Mouse (Mus musculus): ENCODE data around the gene Coil. TPM values are rescaled to one million over a fixed set of nuclear protein-coding genes. Genes with fewer than 3 reads are reported as not detected.
A peak's percentile ranks its signal among the peaks of the same experiment; 100 is the strongest.

Coil gene
- polyA plus RNA-seq, 1 experiment from 2014 or later: 5.9 TPM

DNA sequence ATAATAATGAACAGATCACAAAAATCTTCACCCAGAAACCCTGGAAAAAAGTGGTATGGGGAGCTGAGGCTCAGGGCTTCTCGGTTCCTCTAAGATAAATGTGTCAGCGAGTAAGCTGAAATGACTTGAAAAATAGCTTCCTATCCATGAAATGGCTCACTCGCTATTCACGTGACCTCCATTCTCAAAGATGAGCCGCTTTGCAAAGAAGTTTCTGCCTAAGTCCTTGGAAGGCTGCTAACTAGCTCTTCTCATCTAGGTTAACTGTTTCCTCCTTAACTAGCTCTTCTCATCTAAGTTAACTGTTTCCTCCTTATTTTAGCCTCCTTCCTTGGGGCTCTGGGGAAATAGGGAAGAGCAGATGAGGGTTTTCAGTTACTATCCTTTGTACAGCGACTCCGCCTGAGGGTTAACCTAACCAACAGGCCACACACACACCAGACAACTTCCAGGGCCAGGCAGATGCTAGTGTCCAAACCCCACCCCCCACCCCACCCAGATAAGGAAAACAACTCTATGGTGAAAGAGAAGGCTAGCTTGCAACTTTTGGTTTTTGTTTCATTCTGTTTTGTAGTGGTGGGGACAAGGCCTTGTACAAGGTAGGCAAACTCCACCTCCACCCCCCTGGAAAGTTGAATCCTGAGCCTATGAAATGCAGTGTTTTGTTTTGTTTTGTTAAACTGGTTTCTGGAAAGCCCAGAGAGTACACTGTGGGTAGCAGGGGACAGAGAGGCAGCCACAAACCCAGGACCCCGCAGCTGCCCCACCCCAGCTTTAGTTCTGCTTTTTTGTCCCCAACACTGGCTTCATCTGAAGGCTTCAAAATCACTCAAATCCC lies 20.0 kb upstream of the Coil start:
- Histone ChIP-seq H3K4me1 (replicated peaks; ENCODE audit: control insufficient read depth, insufficient read depth) (no peaks in the 10 kb centered on the region), H3K27ac (replicated peaks) (peak overlapping the region; percentile 67)
- 73% methylated on average over 8 of the region's 8 CpGs for WGBS

DNA sequence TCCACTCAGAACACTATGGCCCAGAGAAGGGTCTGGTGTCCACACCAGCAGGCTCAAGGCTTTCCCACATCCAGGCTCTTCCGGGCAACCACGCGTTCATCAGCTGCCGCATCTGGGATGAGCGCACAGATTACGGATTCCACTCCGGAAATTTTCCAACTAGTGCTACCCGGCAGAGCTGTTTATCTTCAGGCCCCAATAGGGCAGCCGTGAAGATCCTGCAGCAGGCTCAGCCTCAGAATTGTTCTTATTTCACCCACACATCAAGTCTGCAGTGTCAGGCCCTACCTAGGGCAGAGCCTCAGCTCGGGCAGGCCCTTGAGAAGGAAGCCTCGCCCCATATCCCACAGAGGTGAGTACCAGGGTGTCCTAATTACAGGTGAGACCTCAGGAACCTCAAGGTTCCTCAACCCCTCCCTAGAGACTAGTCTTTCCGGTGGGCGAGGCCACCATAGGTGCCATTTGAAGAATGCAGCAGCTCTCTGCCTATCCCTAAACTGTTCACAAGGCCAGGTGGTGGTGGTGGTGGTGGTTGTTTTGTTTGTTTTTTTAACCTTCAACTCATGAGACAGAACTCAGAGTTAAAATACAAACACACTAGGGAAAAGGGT lies 19.3 kb upstream of the Coil start:
- TF ChIP-seq CTCF (IDR thresholded peaks at IDR 0.05; ENCODE audit: low read depth) (no peak), EP300 (optimal IDR thresholded peaks at IDR 0.05) (no peak)
- H3K9me3 ChIP-seq (ENCODE audit: control insufficient read depth, low read length): no peaks in the 10 kb centered on the region
- no peak overlapping the region for H3K4me3 ChIP-seq (ENCODE audit: low read depth, low read length)
- no peaks in the 10 kb centered on the region for H3K4me1 ChIP-seq (replicated peaks; ENCODE audit: control insufficient read depth, insufficient read depth)
- DNase-seq (ENCODE audit: low spot score) (no peak), ATAC-seq (ENCODE audit: low FRiP score, low TSS enrichment) (no peak)
- H3K36me3 ChIP-seq (ENCODE audit: control insufficient read depth, insufficient read depth, low read length): 0 out of 2 replicates have a peak, but pooled peaks cover 5% of the 10 kb centered on the region
- WGBS: 82% methylated on average over 13 of the region's 13 CpGs
- 0 out of 2 replicates have a peak overlapping the region, but pooled peaks have one; percentile 13 for H3K9ac ChIP-seq (ENCODE audit: low read length)
- peak overlapping the region; percentile 67 for H3K27ac ChIP-seq (replicated peaks)
- H3K27me3 ChIP-seq (ENCODE audit: control insufficient read depth, insufficient read depth, low read length): no peaks in the 10 kb centered on the region
- no peak overlapping the region for H3K4me2 ChIP-seq (replicated peaks; ENCODE audit: low read depth)

More for the DNA sequence above, 20.0 kb upstream of the Coil start:
- Histone ChIP-seq H3K9me3 (ENCODE audit: control insufficient read depth, low read length) (no peaks in the 10 kb centered on the region), H3K4me2 (replicated peaks; ENCODE audit: low read depth) (no peak overlapping the region), H3K4me3 (ENCODE audit: low read depth, low read length) (no peak overlapping the region), H3K9ac (ENCODE audit: low read length) (0 out of 2 replicates have a peak overlapping the region, but pooled peaks have one; percentile 13), H3K36me3 (ENCODE audit: control insufficient read depth, insufficient read depth, low read length) (0 out of 2 replicates have a peak, but pooled peaks cover 8% of the 10 kb centered on the region), H3K27me3 (ENCODE audit: control insufficient read depth, insufficient read depth, low read length) (no peaks in the 10 kb centered on the region)
- ATAC-seq (ENCODE audit: low FRiP score, low TSS enrichment): no peak
- DNase-seq (ENCODE audit: low spot score): no peak
- TF ChIP-seq CTCF (IDR thresholded peaks at IDR 0.05; ENCODE audit: low read depth): no peak

DNA sequence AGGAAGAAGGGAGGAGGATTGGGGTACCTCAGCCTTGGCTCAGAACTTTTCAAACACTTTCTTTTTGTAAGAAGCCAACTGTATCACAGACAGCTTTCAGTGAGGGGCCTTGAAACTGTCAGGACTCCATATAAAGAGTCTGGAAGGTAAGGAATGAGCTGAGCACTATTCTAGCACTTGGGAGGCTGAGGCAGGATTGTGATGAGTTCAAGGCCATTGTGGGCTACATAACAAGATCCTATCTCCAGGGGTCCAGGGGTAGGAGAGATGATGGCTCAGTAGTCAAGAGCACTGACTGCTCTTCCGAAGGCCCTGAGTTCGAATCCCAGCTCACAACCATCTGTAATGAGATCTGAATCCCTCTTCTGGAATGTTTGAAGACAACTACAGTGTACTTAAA lies 18.5 kb upstream of the Coil start:
- TF ChIP-seq CTCF (IDR thresholded peaks at IDR 0.05; ENCODE audit: low read depth): no peak
- no peak for TF ChIP-seq EP300 (optimal IDR thresholded peaks at IDR 0.05)
- no peak overlapping the region for H3K9ac ChIP-seq (ENCODE audit: low read length)
- no peaks in the 10 kb centered on the region for H3K9me3 ChIP-seq (ENCODE audit: control insufficient read depth, low read length)
- H3K36me3 ChIP-seq (ENCODE audit: control insufficient read depth, insufficient read depth, low read length): 0 out of 2 replicates have a peak, but pooled peaks cover 5% of the 10 kb centered on the region
- no peak overlapping the region for H3K4me3 ChIP-seq (ENCODE audit: low read depth, low read length)
- WGBS: 93% methylated on average over 2 of the region's 2 CpGs
- DNase-seq (ENCODE audit: low spot score) (no peak), ATAC-seq (ENCODE audit: low FRiP score, low TSS enrichment) (no peak)
- no peak overlapping the region for H3K4me2 ChIP-seq (replicated peaks; ENCODE audit: low read depth)
- H3K4me1 ChIP-seq (replicated peaks; ENCODE audit: control insufficient read depth, insufficient read depth): no peaks in the 10 kb centered on the region
- H3K27me3 ChIP-seq (ENCODE audit: control insufficient read depth, insufficient read depth, low read length): no peaks in the 10 kb centered on the region
- no peak overlapping the region for H3K27ac ChIP-seq (replicated peaks)

DNA sequence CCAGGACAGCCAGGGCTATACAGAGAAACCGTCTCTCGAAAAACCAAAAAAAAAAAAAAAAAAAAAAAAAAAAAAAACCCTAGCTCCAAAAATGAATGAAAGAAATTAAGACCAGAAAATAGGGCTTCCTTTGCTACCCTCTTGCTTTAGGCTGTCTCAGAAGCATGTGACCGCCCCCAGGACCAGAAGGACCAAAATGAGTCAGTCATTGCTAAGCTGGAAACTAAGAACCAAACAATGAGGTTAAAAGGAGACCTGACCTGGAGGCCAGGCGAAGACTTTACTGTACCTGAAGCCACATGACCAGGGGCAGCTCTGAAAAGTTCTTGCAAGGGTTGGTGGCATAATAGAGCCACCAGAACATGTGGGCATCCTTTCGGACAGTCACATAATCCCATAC lies 17.9 kb upstream of the Coil start:
- Histone ChIP-seq H3K9ac (ENCODE audit: low read length) (no peak overlapping the region), H3K4me2 (replicated peaks; ENCODE audit: low read depth) (no peak overlapping the region), H3K4me1 (replicated peaks; ENCODE audit: control insufficient read depth, insufficient read depth) (no peaks in the 10 kb centered on the region), H3K27ac (replicated peaks) (no peak overlapping the region), H3K27me3 (ENCODE audit: control insufficient read depth, insufficient read depth, low read length) (no peaks in the 10 kb centered on the region), H3K36me3 (ENCODE audit: control insufficient read depth, insufficient read depth, low read length) (0 out of 2 replicates have a peak, but pooled peaks cover 5% of the 10 kb centered on the region), H3K9me3 (ENCODE audit: control insufficient read depth, low read length) (no peaks in the 10 kb centered on the region), H3K4me3 (ENCODE audit: low read depth, low read length) (no peak overlapping the region)
- no peak for ATAC-seq (ENCODE audit: low FRiP score, low TSS enrichment)
- no peak for DNase-seq (ENCODE audit: low spot score)
- TF ChIP-seq CTCF (IDR thresholded peaks at IDR 0.05; ENCODE audit: low read depth) (no peak), EP300 (optimal IDR thresholded peaks at IDR 0.05) (no peak)
- WGBS: 88% methylated on average over 5 of the region's 5 CpGs

DNA sequence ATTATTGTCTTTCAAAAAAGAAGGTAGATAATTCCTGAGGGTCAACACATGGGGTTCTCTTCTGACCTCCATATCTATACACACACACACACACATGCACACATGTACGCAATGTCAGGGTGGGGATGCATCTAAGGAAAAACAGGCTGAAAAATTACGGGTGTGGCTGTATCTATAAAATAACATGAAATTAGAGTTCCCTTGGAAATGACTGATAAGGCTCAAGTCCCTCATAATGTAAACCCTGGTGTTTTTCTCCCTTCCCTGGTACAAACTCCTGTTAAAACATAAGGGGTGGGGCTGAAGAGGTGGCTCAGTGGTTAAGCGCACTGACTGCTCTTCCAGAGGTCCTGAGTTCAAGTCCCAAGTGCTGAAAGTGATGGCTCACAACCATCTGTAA lies 16.5 kb upstream of the Coil start:
- Histone ChIP-seq H3K27me3 (ENCODE audit: control insufficient read depth, insufficient read depth, low read length) (no peaks in the 10 kb centered on the region), H3K4me2 (replicated peaks; ENCODE audit: low read depth) (no peak overlapping the region), H3K27ac (replicated peaks) (no peak overlapping the region), H3K4me3 (ENCODE audit: low read depth, low read length) (no peak overlapping the region), H3K36me3 (ENCODE audit: control insufficient read depth, insufficient read depth, low read length) (0 out of 2 replicates have a peak, but pooled peaks cover 5% of the 10 kb centered on the region), H3K4me1 (replicated peaks; ENCODE audit: control insufficient read depth, insufficient read depth) (no peaks in the 10 kb centered on the region), H3K9ac (ENCODE audit: low read length) (no peak overlapping the region), H3K9me3 (ENCODE audit: control insufficient read depth, low read length) (no peaks in the 10 kb centered on the region)
- DNase-seq (ENCODE audit: low spot score): no peak
- 83% methylated on average over 3 of the region's 3 CpGs for WGBS
- ATAC-seq (ENCODE audit: low FRiP score, low TSS enrichment): no peak
- no peak for TF ChIP-seq EP300 (optimal IDR thresholded peaks at IDR 0.05)
- no peak for TF ChIP-seq CTCF (IDR thresholded peaks at IDR 0.05; ENCODE audit: low read depth)

DNA sequence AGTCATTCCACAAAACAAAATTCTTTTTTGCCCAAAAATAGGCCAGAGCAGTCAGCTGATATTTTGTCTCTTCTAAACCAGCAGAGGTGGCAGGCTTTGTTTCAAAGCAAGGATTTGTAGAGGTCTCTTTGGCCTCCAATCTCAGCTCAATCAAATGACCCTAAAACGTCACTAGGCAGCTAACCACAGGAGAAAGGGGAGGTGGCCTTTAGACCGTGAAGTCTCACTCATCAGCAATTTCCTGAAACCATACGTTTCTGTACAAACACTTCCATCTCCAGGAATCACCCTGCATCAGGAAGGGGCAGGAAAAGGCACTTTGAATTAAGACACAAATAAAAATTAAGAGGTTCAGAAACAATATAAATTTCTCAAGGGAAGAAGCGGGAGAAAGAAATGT lies 15.2 kb upstream of the Coil start:
- H3K36me3 ChIP-seq (ENCODE audit: control insufficient read depth, insufficient read depth, low read length): 0 out of 2 replicates have a peak, but pooled peaks cover 2% of the 10 kb centered on the region
- H3K27me3 ChIP-seq (ENCODE audit: control insufficient read depth, insufficient read depth, low read length): no peaks in the 10 kb centered on the region
- peak overlapping the region; percentile 54 for H3K9ac ChIP-seq (ENCODE audit: low read length)
- peak overlapping the region; percentile 58 for H3K4me2 ChIP-seq (replicated peaks; ENCODE audit: low read depth)
- ATAC-seq (ENCODE audit: low FRiP score, low TSS enrichment): peak; percentile 53; the same call in 1 of the 2 replicates
- H3K4me3 ChIP-seq (ENCODE audit: low read depth, low read length): peak overlapping the region; percentile 52
- no peaks in the 10 kb centered on the region for H3K9me3 ChIP-seq (ENCODE audit: control insufficient read depth, low read length)
- DNase-seq (ENCODE audit: low spot score): no peak
- no peaks in the 10 kb centered on the region for H3K4me1 ChIP-seq (replicated peaks; ENCODE audit: control insufficient read depth, insufficient read depth)
- under 1% methylated on average over 4 of the region's 4 CpGs for WGBS
- TF ChIP-seq CTCF (IDR thresholded peaks at IDR 0.05; ENCODE audit: low read depth) (no peak), EP300 (optimal IDR thresholded peaks at IDR 0.05) (no peak)
- H3K27ac ChIP-seq (replicated peaks): peak overlapping the region; percentile 81

Data from stomach, postnatal 0 days (tissue).